Mouse (Mus musculus) forebrain, postnatal 0 days (tissue): ENCODE measurements at regions not wholly inside any gene's neighbourhood (a gene's known extent, or its start where the extent isn't known, plus 50 kb on each side); places are given as distances from the start of the nearest gene placed in this dataset.
A peak's percentile ranks its signal among the peaks of the same experiment; 100 is the strongest.

ENCODE experiments used
- ATAC-seq: fragments of 200-750 bp; cut with Nextera tagmentation; 2 replicates; pipeline ENCODE4 v1.8.0; 2017; ENCODE audit warnings: mild to moderate bottlenecking, moderate library complexity
- DNase-seq: peaks from one replicate; pipeline ENCODE4 v3.0.0-alpha.2; 2015
- H3K27ac ChIP-seq: fragments of 300-500 bp; sonication (generic); 2 replicates; pipeline ENCODE4 v1.5.1; 2014; ENCODE audit warnings: low read depth, mild to moderate bottlenecking, antibody characterized with exemption, low read length, moderate library complexity, mixed read lengths
- H3K27me3 ChIP-seq: fragments of 300-500 bp; sonication (generic); 2 replicates; pipeline ENCODE4 v1.6.1; 2014; ENCODE audit warnings: mild to moderate bottlenecking, low read length, mixed read lengths; ENCODE audit not compliant: insufficient read depth
- H3K36me3 ChIP-seq: fragments of 300-500 bp; sonication (generic); 2 replicates; pipeline ENCODE4 v1.6.1; 2014; ENCODE audit warnings: mild to moderate bottlenecking, moderate library complexity; ENCODE audit not compliant: insufficient read depth
- H3K4me1 ChIP-seq: fragments of 300-500 bp; sonication (generic); 2 replicates; pipeline ENCODE4 v1.6.1; 2014; ENCODE audit warnings: antibody characterized with exemption; ENCODE audit not compliant: insufficient read depth
- H3K4me2 ChIP-seq: fragments of 300-500 bp; sonication (generic); 2 replicates; pipeline ENCODE4 v1.6.1; 2014; ENCODE audit warnings: low read depth, mild to moderate bottlenecking, moderate library complexity
- H3K4me3 ChIP-seq: fragments of 300-500 bp; sonication (generic); 2 replicates; pipeline ENCODE4 v1.5.1; 2014; ENCODE audit warnings: low read depth, low read length, mixed read lengths
- H3K9ac ChIP-seq: fragments of 300-500 bp; sonication (generic); 2 replicates; pipeline ENCODE4 v1.6.1; 2014; ENCODE audit warnings: mild to moderate bottlenecking
- H3K9me3 ChIP-seq: fragments of 300-500 bp; sonication (generic); 2 replicates; pipeline ENCODE4 v1.6.1; 2016; ENCODE audit warnings: low read length
- CTCF ChIP-seq: sonication (generic); IDR thresholded peaks from 2 replicates; pipeline ENCODE4 v1.5.1; 2016; ENCODE audit warnings: antibody characterized with exemption, control low read depth, low read depth
- WGBS: fragments of 180-500 bp; shearing (Covaris S2); extraction: QIAGEN DNeasy Blood & Tissue Kit; methylation state at CpG from one replicate; pipeline ENCODE4 v1.1.7; 2014; 5-methylcytosine and 5-hydroxymethylcytosine counted together

GRCm38 (mm10) chr6:111965766-111966165 is 307.8 kb upstream of the Lmcd1 start:
- Histone ChIP-seq H3K4me2 (no peak overlapping the region), H3K27me3 (no peaks in the 10 kb centered on the region), H3K9me3 (no peaks in the 10 kb centered on the region), H3K4me3 (no peak overlapping the region), H3K36me3 (no peaks in the 10 kb centered on the region), H3K4me1 (no peaks in the 10 kb centered on the region), H3K9ac (no peak overlapping the region), H3K27ac (no peak overlapping the region)
- DNase-seq (no peak), ATAC-seq (no peak)
- WGBS, result 75% methylated on average over 3 of the region's 3 CpGs
- TF ChIP-seq CTCF, result no peak

- no peak for TF ChIP-seq CTCF
- Histone ChIP-seq H3K4me3 (no peak overlapping the region), H3K4me1 (no peaks in the 10 kb centered on the region), H3K9me3 (no peaks in the 10 kb centered on the region), H3K4me2 (no peak overlapping the region), H3K27me3 (no peaks in the 10 kb centered on the region), H3K36me3 (no peaks in the 10 kb centered on the region), H3K27ac (no peak overlapping the region), H3K9ac (no peak overlapping the region)
- ATAC-seq (peak; percentile 55; the same call in 1 of the 2 replicates), DNase-seq (no peak)
- 43% methylated on average over 1 of the region's 1 CpGs for WGBS
Observed at GRCm38 (mm10) chr6:111985452-111985851, 288.1 kb upstream of the Lmcd1 start.

DNA sequence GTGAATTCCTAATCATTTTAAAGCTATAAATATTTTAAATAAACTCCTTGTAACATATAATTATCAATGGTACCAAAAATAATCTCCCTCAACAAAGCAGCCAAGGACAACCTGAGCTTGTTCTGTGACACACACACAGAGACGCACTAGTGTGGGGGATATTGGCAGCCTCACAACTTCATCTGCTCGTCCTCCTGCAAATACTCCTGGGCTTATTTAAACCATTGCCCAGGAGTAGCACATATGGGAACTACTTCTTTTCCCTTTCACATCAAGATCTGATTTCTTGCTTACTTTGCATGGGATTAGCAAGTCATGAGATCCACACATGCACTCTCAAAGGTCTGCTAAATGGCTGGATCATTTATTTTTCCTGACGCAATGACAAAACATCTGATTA is 277.7 kb upstream of the Lmcd1 start:
- no peak overlapping the region for H3K27ac ChIP-seq
- ATAC-seq, result no peak
- no peaks in the 10 kb centered on the region for H3K9me3 ChIP-seq
- H3K36me3 ChIP-seq, result no peaks in the 10 kb centered on the region
- DNase-seq, result no peak
- H3K4me1 ChIP-seq, result no peaks in the 10 kb centered on the region
- H3K9ac ChIP-seq, result no peak overlapping the region
- TF ChIP-seq CTCF, result no peak
- WGBS, result 37% methylated on average over 3 of the region's 3 CpGs
- H3K27me3 ChIP-seq, result no peaks in the 10 kb centered on the region
- no peak overlapping the region for H3K4me3 ChIP-seq
- no peak overlapping the region for H3K4me2 ChIP-seq

GRCm38 (mm10) chr6:112003784-112004471 is 269.6 kb upstream of the Lmcd1 start:
- TF ChIP-seq CTCF, result no peak

GRCm38 (mm10) chr6:112026261-112027205 is 247.0 kb upstream of the Lmcd1 start:
- no peak overlapping the region for H3K9ac ChIP-seq
- no peak overlapping the region for H3K27ac ChIP-seq
- H3K27me3 ChIP-seq, result no peaks in the 10 kb centered on the region
- no peaks in the 10 kb centered on the region for H3K9me3 ChIP-seq
- H3K36me3 ChIP-seq, result no peaks in the 10 kb centered on the region
- peak; percentile 54 for ATAC-seq
- peak; percentile 75 for TF ChIP-seq CTCF
- 24% methylated on average over 1 of the region's 1 CpGs for WGBS
- no peak overlapping the region for H3K4me3 ChIP-seq
- peak; percentile 54 for DNase-seq
- H3K4me2 ChIP-seq, result no peak overlapping the region
- peaks cover 10% of the 10 kb centered on the region; the same call in 1 of the 2 replicates for H3K4me1 ChIP-seq

More at GRCm38 (mm10) chr6:112003784-112004471, 269.6 kb upstream of the Lmcd1 start:
- no peaks in the 10 kb centered on the region for H3K4me1 ChIP-seq
- no peaks in the 10 kb centered on the region for H3K27me3 ChIP-seq
- no peaks in the 10 kb centered on the region for H3K36me3 ChIP-seq
- H3K9ac ChIP-seq, result no peak overlapping the region
- H3K9me3 ChIP-seq, result no peaks in the 10 kb centered on the region
- 28% methylated on average over 3 of the region's 3 CpGs for WGBS
- DNase-seq (no peak), ATAC-seq (peak; percentile 64)
- no peak overlapping the region for H3K4me2 ChIP-seq
- no peak overlapping the region for H3K4me3 ChIP-seq
- H3K27ac ChIP-seq, result no peak overlapping the region

- no peaks in the 10 kb centered on the region for H3K36me3 ChIP-seq
- no peak for TF ChIP-seq CTCF
- no peak overlapping the region for H3K9ac ChIP-seq
- no peak overlapping the region for H3K27ac ChIP-seq
- no peak overlapping the region for H3K4me3 ChIP-seq
- DNase-seq, result peak; percentile 56
- no peaks in the 10 kb centered on the region for H3K27me3 ChIP-seq
- H3K9me3 ChIP-seq, result no peaks in the 10 kb centered on the region
- peak; percentile 95 for ATAC-seq
- no peak overlapping the region for H3K4me2 ChIP-seq
- H3K4me1 ChIP-seq, result 0 out of 2 replicates have a peak, but pooled peaks cover 6% of the 10 kb centered on the region
- WGBS, result 65% methylated on average over 6 of the region's 6 CpGs
Observed at GRCm38 (mm10) chr6:112050548-112051184, 222.9 kb upstream of the Lmcd1 start.
